Mouse (Mus musculus) right cerebral cortex, adult 2 months (tissue): Measurements from ENCODE around the gene Rfx2.

Source experiments
- DNase-seq, 2 experiments: peaks; one replicate each; pipeline ENCODE4 v3.0.0; 2021 to 2022; ENCODE audit warnings: low spot score in 2 of 2

Rfx2 gene

GRCm38 (mm10) chr17:56833381-56833780 is 2.6 kb upstream of the Rfx2 start:
- no peak for DNase-seq

- DNase-seq = no peak
Observed at GRCm38 (mm10) chr17:56832918-56833317, 2.1 kb upstream of the Rfx2 start.

- peak; percentile 97 to 98 for DNase-seq
Observed at GRCm38 (mm10) chr17:56831111-56831816, 451 bp upstream of the Rfx2 start.

DNA sequence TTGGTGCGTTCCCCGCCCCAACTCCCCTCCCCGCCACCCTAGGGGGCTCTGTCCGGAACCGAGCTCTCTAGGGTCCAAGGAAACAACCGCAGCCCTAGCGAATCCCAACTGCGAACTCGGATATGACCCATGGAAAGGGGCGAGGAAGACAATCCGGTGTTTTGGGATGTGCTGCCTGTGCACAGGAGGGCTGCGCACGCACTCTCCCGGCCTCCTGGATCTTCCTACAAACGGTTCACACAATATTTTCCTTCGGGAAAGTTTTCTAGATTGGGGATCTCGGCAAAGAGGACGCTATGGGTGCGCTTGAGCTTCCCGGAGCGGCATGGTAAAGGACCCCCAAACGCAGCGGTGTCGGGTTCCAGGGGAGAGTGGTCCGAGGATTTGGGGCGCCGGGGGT is 1.0 kb downstream of the Rfx2 start:
- no peak for DNase-seq

GRCm38 (mm10) chr17:56829171-56829570 is 1.6 kb downstream of the Rfx2 start:
- DNase-seq = no peak

GRCm38 (mm10) chr17:56826718-56827117 is 4.1 kb downstream of the Rfx2 start:
- DNase-seq = no peak

GRCm38 (mm10) chr17:56823352-56823751 is 7.5 kb downstream of the Rfx2 start:
- no peak for DNase-seq

GRCm38 (mm10) chr17:56822380-56822779 is 8.4 kb downstream of the Rfx2 start:
- DNase-seq = no peak

GRCm38 (mm10) chr17:56819694-56820111 is 11.1 kb downstream of the Rfx2 start:
- peak in 1 of 2 experiments; percentile 32 for DNase-seq

DNA sequence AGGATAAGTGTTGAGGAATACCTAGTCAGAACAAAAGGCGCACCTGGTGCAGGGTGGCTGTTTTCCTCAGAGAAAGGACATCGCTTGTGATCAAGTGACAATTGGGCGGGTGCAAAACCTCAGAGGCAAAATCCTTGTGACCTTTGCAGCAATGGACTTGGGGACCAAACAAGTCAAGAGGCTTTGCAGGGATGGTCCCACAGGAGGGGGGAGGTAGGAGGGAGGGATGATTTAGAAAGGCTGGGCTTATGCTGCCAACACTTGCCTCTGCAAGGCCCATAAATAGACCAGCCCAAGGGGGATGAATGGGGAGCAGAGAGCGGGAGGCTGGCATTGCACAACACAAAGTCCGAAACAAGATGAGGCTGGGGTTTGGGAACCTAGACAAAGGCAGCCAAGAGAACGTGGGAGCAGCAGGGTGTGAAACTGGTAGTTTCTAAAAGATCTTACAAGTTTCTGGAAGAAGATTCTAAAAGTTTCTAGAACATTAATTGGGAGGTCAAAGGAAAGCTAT is 11.7 kb downstream of the Rfx2 start:
- DNase-seq = no peak

DNA sequence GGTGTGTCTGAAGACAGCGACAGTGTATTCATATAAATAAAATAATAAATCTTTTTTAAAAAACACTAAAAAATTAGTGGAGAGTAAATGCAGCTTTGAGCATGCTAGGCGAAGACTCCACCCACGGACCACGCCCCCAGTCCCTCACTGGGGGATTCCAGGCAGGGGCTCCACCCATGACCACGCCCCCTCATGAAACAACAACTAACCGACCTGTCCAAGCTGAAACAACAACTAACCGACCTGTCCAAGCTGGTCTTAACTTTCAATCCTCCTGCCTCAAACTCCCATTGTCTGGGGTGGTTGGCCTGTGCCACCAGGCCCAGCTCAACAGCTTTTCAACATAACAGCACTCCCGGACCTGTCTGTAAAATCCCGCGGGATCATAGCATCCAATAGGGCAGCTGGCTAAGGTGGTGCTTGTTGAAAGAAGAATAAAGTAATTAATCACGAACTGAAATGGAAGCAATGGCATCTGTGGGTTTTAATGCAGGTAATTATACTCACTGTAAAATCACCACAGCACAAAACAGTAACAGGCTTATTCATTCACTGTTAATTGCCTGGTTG is 12.7 kb downstream of the Rfx2 start:
- DNase-seq = no peak

DNA sequence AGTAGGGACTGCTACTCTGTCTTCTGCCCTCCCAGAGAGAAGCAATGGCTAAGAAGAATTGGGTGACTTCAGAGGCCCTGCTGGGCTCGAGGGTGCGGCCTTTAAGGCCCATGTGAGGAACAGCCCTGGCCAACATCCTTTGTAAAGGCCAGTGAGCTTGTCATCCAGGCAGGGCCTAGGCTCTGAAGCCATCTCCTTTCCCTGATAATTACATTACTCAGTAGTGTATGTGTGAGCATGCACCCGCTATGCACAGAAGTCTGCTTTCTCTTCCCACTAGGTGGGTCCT is 15.8 kb downstream of the Rfx2 start:
- DNase-seq = no peak

GRCm38 (mm10) chr17:56814316-56815056 is 16.3 kb downstream of the Rfx2 start:
- DNase-seq = peak; percentile 79 to 90

- DNase-seq = peak; percentile 64 to 65
Observed at GRCm38 (mm10) chr17:56810245-56810644, 20.6 kb downstream of the Rfx2 start.

GRCm38 (mm10) chr17:56808518-56808917 is 22.3 kb downstream of the Rfx2 start:
- DNase-seq = peak; percentile 86 to 92

DNA sequence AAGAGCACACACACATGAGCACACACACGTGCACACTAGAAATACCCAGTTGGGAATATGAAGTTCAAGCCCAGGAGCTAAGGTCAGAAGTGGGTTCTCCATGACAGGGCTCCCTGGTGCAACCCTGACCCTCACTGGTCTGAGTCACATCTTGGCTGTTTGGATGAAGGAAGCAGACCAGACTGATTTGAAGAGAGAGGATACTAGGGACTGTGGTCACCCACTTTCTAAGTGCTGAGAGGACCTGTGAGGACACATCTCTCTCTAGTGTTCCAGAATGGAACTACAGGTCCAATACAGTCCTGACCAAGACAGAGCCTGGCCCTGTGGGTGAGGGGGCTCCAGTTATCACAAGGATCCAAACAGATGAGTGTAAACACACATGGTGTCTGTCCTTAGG is 25.0 kb downstream of the Rfx2 start:
- DNase-seq = no peak

- DNase-seq = no peak
Observed at GRCm38 (mm10) chr17:56804952-56805351, 25.9 kb downstream of the Rfx2 start.

GRCm38 (mm10) chr17:56802065-56802464 is 28.7 kb downstream of the Rfx2 start:
- DNase-seq = no peak

GRCm38 (mm10) chr17:56799276-56799675 is 31.5 kb downstream of the Rfx2 start:
- DNase-seq = no peak

DNA sequence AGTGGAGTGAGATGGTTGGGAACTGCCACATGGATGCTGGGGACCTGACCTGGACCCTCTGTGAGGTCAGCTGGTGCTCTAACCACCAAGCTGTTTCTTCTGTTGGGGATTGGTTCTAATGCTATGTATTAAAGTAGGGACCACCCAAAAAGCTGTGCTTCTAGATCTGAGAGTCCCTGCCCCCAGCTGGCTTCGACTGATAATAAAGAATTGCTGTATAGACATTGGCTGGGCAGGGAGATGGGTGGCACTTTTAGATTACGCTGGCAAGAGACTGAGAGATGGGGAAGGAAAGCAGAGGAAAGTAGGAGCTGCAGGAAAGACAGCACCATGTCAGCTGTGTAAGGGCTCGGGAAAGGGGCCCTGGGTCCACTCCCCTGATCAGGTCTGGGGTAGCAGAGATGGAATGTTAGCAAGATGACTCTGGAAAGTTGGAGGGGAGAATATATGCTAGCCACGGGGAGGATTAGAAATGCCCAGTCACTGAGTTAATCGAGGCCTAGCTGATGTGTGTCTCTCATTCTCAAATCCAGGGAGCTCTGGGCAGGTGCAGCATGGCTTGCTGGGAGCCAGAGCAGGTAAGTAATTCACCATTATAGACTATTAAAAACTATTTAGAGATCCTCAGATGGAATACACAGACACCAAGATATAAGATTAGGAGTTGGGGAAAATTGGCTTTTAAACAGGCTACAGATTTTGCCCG is 37.0 kb downstream of the Rfx2 start:
- no peak for DNase-seq

DNA sequence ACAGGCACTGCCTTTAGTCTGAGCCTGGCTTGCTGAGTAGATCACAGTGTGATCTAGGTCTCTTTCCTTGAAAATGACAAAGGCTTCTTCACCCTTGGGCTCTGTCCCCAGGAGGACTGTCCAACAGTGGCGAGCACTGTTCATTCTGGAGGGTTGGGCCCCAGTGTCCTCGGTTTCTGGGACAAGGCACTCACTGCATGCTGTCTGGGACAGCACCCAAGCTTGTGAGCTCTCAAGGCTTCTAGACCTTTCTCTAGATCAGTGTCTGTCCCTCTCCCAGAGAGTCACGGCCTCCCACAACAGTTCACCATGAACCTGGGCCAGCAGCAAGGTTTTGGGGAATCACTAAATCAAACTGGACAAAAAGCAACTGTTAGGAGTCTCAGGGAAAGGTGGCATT is 38.2 kb downstream of the Rfx2 start:
- DNase-seq = no peak

DNA sequence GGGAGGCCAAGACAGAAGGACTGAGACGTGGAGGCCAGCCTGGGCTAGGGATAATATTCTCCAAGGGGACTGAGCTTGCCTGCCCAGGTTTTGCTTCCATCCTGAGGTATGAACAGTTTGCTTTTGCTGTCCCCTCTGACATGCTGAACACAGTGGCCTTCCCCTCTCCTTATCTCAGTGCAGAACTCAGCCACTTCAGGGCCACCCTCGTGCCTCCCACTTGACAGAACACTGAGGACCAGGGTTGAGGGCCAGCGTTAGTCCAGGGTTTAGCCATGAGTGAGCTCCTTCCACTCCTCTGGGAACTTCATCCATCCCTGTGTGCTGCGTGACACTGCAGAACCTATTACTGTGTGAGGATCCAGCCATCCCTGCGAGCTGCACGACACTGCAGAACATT is 41.5 kb downstream of the Rfx2 start:
- no peak for DNase-seq
